Mouse (Mus musculus) bone marrow macrophage, adult 2 months (primary cell): Measurements from ENCODE around the gene Ptch2.

Source experiments
- CTCF ChIP-seq: IDR thresholded peaks from 2 replicates; pipeline ENCODE4 v1.5.1; 2012; ENCODE audit warnings: low read depth, mild to moderate bottlenecking, low read length, moderate library complexity
- POLR2A ChIP-seq: IDR thresholded peaks from 2 replicates; pipeline ENCODE4 v1.6.1; 2012; ENCODE audit warnings: mild to moderate bottlenecking, low read depth, low read length, borderline replicate concordance

DNA sequence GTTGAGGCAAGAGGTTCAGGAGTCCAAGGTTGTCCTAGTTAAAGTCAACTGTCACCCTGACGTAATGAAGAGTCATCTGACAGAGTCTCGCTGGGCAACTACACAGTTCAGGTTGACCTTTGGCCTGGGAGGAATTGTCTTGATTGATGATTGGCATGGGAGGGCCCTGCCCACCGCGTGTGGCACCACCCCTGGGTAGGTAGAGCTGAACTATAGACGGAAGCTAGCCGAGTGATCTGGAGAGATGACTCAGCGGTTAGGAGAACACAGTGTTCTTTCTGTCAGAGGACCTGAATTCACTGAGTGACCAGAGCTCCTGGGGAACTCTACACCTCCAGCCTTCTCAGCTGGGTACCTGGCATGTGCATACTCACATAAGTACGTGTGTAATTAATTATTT is 40.2 kb downstream of the Ptch2 start:
- TF ChIP-seq POLR2A (no peak), CTCF (no peak)
